Mouse (Mus musculus) liver (tissue): ENCODE results near the gene Uso1.

Experiments used
- DNase-seq: peaks from one replicate; pipeline ENCODE4 v3.0.0-alpha.2; 2020; ENCODE audit warnings: mixed read lengths

Uso1 gene

DNA sequence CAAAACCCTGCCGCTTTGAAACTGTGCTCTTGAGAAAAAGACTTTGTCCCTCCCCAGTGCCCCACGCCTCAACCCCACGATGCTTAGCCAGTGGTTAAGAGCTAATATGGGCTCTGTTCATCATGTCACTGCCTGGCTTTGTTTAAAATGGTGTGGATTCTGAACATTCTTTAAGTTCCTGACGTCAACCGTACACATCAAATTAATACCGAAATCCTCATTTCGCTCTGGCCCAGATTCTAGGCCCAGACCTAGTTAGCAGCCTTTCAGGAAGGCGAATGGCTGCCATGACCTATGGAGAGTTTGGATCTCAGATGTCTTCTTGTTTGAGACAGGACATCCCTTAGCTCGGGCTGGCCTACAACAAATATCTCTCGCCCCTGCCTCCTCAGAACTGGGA is 10.0 kb upstream of the Uso1 start:
- DNase-seq = peak; percentile 12

DNA sequence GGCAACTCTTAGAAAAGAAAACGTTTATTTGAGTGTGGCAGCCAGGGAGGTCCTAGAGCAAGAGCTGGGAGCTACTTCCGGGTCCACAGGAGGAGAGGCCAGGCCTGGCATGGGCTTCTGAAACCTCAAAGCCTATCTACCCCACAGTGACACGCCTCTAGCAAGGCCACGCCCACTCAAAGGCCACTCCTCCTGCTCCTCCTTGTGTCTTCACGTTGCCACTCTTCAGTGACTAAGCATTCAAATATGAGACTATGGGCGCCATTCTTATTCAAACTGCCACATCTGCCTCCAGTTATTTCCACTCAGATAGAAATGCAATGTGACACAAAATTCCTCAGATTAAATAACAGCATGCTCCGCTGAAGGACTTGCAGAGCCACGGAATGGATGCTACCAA is 9.2 kb upstream of the Uso1 start:
- DNase-seq = peak; percentile 98

DNA sequence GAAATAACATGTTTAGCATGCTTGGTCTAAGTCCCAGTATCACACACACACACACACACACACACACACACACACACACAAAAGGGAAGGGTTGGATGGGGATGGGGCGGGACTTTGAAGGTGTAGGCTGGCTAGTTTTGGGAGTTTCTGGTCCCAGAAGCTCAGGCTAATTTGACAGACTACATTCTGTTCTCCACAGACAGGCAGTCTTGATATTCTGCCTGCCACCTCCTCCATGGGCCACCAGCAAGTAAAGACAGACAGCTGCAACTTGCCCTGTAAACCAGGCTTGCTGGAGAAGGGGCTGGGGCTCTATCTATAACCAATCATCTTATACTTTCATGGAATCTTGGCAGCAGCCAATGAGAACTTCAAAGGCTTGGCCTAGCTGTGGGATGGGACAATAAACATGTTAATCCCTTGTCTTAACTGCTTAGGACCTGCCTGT is 8.4 kb upstream of the Uso1 start:
- peak; percentile 44 for DNase-seq

DNA sequence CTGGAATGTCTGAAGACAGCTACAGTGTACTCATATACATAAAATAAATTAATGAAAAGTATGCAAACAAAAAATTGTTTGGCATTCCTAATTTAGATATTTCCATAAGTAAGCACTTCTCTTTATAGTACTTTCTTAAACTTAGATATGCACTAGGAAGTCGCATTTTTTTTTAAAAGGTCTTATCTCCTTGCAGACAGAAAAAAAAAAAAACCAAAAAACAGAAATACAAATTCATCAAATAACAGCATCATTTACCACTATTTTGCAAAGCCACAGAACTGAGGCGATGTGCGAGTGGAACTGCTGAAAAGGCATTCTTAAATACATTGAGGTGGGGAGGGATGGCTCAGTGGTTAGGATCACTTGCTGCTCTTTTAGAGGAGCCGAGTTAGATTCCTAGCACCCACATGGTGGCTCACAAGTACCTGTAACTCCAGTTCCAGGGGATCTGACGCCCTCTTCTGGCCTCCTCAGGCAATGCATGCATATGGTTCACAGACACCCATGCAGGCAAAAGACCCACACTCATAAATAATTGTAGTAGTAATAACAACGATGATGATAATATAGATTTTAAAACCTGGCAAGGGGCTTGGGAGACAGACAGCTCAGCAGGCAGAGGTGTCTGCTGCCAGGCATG is 7.6 kb upstream of the Uso1 start:
- DNase-seq = no peak

DNA sequence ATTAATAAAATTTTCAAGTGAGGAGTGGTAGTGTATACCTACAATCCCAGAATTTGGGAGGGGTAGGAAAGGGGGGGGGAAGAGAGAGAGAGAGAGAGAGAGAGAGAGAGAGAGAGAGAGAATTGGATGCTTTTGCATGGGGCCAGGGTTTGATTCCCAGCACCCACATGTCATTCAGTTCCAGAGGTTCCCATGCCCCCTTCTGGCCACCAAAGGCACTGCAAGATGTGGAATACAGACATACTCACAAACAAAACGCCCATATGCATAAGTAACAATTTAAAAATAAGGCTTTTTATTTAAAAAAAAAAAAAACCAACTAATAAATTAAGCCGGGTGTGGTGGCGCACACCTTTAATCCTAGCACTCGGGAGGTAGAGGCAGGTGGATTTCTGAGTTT is 5.6 kb upstream of the Uso1 start:
- DNase-seq = no peak

DNA sequence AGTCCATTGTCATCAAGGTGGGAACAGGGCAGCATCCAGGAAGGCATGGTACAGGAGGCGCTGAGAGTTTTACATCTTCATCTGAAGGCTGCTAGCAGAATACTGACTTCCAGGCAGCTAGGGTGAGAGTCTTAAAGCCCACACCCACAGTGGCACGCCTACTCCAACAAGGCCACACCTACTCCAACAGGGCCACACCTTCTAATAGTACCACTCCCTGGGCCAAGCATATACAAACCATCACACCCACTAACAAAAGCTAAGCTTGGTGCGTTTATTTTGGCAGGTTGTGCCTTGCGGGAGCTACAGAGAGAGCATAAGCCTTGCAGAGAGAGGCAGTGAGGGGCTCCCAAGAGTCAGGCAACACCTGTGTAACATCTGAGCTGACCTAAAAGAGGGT is 4.7 kb upstream of the Uso1 start:
- peak; percentile 49 for DNase-seq

DNA sequence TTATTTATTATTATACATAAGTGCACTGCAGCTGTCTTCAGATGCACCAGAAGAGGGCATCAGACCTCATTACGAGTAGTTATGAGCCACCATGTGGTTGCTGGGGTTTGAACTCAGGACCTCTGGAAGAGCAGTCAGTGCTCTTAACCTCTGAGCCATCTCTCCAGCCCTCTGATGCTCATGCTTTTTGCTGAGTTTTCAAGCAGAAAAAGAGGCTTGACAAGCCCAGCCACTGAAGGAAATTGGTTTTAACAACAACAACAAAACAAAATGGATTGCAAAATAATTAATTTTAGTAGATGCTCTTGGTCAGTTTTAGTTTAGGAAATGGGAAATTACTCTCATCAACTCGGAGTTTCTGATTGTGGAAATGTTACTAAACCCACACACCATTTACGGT is 2.8 kb upstream of the Uso1 start:
- no peak for DNase-seq

DNA sequence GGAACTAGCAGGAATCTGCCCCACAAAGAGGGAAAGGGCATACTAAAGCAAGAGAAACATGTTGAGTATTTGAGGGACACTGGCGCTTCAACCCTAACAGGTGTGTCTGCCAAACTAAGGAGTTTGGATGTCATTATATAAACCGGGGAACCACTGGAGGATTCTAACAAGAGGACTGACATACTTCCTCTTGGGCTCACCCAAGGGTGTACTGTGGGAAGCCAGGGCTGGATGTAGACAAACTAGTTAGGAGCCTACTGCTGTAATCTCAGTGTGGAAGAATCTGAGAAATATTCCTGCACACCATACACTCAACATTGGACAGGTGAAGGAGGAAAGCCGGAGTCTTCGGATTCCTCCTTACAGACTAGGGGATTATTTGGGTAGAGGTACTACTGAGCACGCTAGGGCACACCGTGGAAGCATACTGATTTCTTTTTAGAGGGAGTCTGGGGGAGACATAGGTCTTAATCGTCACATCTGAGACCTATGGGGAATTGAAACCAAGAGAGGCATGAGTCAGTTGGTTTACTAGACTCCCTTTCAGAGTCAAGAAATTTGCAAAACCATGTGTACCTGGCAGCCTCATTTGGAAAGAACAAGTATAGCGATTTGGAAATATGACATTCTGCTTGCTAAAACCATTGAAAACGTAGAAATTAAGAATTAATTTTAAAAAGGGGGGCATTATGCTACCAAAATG is 1.1 kb upstream of the Uso1 start:
- no peak for DNase-seq

DNA sequence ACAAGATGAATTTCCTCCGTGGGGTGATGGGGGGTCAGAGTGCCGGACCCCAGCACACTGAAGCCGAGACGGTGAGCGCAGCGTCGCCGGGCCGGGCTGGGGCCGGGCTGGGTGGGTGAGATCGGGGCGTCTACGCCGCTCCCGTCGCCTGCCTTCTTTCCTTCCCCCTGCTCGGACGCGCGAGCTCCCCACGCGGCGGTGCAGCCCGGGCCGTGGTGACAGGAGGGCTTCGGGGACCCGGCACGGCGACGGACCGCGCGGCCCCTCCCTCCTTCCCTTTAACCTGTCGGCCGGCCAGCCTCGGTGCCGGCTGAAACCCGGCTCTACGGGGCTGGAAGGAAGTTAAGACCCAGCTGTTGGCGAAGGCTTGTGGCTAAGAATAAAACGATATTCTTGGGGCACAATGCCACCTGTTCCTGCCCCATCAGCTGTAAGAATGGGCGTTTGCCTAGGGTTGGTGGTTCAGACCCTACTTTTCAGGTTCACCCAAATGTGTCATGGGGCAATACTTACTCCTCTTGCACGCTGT is 419 bp downstream of the Uso1 start:
- DNase-seq = peak; percentile 70

DNA sequence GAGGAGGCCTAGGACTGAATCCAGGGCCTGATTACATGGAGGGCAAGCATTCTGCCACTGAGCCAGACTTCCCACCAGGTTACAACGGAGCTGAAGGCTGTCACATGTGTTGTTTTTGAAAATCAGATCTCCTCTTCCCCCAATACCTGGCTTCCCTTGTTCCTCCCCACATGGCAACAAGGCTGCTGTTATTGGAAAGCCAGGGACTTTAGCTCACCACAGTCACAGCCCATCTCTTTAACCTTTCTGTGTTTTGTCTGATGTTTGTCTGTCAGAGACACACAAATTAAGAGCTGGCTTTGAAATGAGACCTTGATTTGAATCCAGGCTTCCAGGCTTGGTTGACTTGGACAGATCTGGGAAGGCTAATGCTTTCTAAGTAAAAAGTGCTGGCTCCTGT is 1.5 kb downstream of the Uso1 start:
- DNase-seq = no peak

DNA sequence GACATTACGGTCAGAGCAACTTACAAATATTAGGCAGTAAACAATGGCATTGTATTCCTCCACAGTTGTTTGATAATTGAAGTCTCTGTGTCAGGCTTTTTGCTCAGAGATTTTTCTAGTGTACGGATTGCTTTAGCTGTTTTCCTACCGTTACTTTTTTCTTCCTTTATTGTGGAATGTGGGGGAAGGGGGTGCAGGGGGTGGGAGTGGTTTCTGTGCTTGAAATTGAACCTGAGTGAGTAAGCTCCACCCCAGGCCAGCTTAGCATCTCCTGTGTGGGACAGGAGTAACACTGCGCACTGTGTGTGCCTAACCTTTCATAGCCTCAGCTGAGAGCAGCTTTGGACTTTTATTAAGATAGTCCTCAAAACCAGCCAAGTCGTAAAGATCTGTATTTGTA is 4.0 kb downstream of the Uso1 start:
- DNase-seq = no peak

DNA sequence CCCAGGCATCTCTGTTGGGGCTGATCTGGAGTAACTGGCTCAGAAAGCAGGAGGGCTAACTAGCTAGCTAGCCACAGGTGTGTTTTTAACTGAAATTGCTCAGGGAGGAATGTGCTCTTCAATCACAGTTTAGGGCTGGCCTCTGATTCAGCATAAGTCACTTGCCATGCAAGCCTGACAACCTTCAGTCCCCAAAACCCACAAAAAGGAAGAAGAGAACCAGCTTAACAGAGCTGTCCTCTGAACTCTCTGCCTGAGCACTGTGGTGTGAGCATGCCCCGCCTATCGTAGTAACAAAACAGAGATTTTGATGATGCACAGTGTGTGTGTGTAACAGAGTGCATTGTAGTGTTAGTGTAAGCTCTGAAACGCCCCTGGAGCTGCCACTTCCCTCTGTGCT is 4.7 kb downstream of the Uso1 start:
- DNase-seq = no peak

DNA sequence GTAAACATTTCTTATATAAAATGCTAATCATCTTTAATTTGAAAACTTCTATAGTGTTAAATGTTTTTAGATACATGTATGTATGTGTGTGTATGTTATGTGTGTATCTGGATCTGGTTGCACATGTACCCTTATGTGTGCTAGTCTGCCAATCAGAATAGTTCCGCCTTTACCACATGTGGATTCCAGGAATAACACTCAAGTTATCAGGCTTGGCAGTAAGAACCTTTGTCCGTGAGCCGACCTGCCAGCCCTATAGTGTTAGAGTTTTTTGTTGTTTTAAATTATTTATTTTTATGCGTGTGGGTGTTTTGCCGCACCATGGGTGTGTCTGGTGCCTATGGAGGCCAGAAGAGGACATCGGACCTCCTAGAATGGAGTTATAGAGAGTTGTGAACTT is 5.9 kb downstream of the Uso1 start:
- no peak for DNase-seq

DNA sequence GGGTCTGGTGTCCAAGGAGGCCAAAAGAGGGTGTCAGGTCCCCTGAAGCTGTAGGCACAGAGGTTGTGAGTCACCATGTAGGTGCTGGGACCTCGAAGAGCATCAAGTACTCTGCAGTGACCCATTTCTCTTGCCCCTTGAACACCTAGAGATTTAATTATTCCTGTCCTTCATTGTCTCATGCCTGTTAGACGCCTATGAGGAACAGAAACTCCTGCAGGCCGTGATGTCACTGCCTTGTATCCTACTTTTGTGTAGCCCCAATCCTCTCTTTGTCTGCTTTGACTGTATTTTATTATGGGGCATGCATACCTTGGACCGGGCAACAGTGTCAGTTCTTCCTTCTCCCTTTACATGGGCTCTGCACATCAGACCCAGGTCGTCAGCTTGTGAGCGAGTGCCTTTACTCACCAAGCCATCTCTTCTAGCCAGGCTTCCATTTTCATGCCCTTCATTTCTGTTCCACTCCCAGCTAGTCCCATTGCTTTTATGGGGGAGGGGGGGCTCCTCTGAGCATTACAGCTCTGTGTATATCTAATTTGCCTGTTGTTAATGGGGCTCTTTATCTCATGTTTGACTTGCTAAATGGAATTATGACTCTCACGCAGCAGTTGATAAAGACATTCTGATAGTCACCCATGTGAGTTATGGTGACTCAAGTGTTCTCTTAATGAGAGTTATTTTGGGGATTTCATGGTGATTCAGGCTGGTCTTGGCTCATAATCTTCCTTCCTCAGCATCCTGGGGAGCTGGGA is 7.4 kb downstream of the Uso1 start:
- no peak for DNase-seq

DNA sequence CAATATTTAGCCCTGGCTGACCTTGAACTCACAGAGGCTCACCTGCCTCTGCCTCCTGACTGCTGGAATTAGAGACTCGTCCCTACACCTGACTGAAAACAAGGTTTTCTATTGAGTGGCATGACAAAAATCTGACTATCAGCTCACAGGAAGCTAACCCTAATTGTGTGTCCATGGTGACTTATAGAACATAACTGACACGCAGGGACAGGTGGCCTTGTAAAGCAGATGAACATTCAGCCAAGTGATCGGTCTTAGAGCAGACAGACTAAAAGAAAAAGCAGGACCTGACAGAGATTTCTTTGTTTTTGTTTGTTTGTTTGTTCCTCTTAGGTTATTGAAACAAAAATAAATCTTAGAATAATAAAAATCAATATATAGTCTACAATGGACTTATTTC is 10.5 kb downstream of the Uso1 start:
- DNase-seq = no peak

DNA sequence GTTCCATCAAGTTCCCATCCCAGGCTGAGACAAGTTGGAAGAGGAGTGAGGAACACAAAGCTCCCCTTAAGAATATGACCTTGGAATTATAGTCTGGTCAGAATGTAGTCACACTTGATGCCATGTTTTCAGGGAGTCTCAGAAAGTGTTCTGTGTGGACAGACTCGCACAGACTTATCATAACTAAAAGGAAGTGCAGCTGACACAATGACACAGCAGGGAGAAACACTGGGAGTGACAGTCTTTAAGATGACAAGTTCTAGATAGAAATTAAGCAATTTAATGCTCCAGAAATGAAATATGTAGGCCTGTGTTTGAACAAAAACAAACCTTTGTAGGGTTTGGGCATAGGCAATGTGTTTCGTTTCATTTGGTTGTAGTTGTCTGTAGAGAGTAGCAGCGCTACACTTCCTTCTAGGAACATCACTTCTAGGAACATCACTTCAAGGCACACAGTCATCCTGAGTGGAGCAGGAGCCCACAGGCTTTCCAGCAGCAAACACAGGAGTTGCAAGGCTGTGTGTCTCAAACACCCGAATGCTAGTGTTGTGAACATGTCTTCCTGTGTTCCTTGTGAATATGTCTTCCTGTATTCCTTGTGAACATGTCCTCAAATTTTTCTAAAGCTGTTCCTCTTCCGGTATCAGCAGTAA is 11.7 kb downstream of the Uso1 start:
- peak; percentile 41 for DNase-seq

DNA sequence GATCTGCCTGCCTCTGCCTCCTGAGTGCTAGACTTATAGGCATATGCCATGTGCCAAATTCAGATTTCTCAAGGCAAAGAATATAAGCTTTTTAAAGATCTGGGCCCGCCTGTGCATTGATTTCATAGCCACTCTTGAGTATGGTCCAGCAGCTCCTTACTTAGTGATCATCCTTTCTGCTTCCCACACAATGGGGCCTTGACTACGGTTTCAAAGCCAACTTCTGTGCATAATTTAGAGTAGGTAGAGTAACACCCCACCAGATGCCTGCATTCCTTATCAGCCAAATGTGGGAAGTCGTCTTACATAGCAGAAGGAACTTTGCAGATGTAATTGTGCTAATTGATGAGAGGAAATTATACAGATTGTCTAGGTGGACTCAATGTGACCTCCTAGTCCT is 17.1 kb downstream of the Uso1 start:
- no peak for DNase-seq

DNA sequence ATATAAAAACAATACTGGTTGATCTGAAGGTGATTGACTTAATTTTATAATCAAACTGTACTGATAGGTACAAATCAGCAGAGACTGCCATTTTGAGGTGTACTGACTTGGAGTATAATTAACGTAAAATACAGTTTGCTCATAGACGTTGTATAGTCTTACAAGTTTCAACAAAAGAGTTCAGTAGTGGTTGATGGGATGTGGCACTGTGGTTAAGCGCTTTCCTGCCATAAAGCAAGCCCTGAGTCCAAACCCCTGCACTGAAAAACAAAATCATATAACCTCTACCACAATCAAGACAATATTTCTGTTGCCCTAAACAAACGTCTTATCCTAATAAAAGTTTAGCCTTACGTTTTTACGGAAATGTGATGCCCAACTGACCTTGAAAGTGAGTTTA is 28.2 kb downstream of the Uso1 start:
- no peak for DNase-seq

DNA sequence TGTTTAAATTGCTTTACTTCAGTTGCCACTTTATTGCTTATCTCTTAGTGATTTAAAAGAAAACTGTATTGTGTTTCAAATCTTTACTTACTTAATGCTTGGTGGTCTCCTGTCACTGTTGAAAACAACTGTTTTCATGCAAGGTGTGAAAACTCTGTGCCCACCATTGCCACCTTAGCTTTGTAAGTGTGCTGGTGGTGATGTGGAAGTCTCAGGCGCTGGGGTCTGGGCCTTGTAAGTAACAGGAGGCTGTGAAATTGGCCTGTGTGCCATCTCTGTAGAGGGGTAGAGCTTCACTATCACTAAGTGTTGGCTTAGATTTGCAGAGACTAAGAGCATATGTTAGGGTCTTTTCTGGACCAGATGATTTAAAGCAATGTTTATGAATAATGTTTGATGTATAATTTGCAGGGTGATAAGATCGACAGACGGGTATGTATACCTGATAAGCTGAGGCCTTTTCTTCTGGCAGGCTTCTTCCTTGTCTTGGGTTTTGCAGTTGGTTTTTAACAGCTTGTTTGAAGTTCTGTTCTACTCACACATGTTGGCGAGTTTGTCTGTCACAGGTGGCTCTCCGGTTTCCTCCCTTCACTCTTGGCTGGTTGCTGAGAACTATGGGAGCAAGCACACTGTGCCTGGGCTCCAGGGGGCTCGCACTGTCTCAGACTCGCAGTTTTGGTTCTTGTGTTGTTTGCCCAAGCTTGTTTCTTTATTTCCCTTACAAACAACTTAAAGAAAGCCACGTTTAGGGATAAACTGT is 45.5 kb downstream of the Uso1 start:
- DNase-seq = no peak

DNA sequence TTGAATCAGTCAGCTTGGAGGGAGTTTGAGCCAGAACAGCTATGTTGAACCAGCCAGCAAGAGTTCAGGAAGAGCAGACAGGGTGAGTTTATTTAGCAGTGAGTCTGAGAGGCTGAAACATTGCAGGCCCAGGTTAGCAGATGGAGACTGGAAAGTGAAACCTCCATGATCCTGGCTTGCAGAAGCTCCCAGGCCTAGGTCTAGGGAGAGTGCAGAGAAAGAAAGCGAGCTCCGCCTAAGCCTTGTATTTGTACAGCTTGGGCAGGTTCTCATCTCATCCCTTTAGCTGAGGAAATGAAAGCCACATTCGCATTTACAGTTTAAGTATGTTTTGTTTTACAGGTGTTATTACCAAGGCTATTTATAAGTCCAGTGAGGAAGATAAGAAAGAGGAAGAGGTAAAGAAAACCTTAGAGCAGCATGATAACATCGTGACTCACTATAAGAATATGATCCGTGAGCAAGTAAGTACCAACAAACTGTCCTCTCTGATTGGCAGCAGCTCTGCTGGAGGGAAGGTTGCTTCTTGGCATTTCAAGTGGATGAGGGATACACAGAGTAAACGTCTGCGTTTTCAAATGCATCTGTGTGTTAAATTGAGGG is 51.2 kb downstream of the Uso1 start:
- DNase-seq = no peak

DNA sequence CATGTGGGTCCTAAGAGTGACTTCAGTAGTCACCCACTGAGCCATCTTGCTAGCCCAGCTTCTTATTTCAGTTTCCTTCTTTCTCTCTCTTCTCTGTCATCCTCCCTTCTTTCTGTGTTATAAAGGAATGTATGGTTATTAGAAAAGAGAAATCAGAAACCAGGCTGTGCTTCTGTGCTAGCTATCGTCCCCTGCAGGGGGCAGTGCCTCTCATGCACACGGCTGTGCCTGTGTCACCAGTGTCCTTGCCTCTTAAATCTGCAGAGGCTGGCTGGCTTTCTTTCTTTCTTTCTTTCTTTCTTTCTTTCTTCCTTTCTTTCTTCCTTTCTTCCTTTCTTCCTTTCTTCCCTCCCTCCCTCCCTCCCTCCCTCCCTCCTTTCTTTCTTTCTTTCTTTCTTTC is 58.0 kb downstream of the Uso1 start:
- DNase-seq = peak; percentile 19
